Mouse (Mus musculus) gastrocnemius, postnatal 4 days (tissue): ENCODE data around the gene Hivep3. TPM values are rescaled to one million over a fixed set of nuclear protein-coding genes. Genes with fewer than 3 reads are reported as not detected.

ENCODE experiments used
- DNase-seq, 2 experiments: peaks; one replicate each; pipeline ENCODE4 v3.0.0; 2021 to 2022; ENCODE audit warnings: low spot score in 2 of 2, mixed read lengths in 2 of 2
- long read RNA-seq, 2 experiments: library from polyadenylated mRNA; stranded (forward); transcript quantifications; one replicate each; pipeline ENCODE4 v2.0.0; 2021
- total RNA-seq, 2 experiments: library from RNA; stranded (reverse); gene quantifications; 2 replicates each; pipeline ENCODE4 v1.2.3; 2021

Gene Hivep3
- 1 to 10 TPM; 5.5 to 5.7 TPM for total RNA-seq
- long read RNA-seq, experiment 1, partial matches to known transcripts: 0 of 2 reads
- long read RNA-seq, experiment 1, other reads (novel, unspliced or antisense): 2 of 2 reads
- long read RNA-seq, experiment 2, partial matches to known transcripts: 0 of 3 reads
- long read RNA-seq, experiment 2, other reads (novel, unspliced or antisense): 1 of 3 reads

DNA sequence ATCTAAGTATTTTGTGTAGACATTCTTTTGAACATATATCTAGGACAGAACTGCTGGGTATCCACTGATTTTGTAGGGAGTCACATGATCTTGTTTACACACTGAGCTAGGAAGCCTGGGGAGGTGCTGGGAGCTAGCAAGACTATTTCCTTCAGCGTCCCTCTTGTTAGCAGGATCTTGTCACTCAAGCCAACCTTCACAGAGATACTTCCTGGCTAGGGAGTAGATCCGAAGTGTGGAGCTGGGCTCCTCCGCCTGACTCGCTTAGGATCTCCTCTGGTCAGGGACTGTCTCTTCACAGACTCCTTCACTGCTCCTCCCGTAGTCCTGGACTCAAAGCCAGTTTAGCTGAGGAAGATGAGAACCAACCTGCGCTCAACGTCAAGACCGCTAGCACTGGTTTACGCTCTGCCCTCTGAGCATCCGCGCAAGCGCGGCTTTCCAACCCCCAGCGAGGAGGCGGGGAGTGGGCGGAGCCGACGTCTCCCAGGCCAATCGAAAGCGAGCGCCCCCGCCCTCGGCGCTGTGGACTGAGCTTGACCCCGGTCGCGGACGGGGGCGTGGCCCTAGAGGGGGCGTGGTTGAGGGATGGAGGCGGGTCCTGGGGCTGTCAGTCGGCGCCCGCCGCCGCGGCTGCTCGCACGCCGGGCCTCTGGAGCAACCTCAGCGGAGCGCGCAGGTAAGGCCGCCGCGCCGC is at the start of gene Hivep3:
Hivep3 (plus strand) TSS at position 601 of the 697 bp plus-strand sequence.
- peak; percentile 100 for DNase-seq

GRCm38 (mm10) chr4:119685746-119686145 is 47.8 kb upstream of the Hivep3 start:
- no peak for DNase-seq

- no peak for DNase-seq
These were observed 35.2 kb upstream of the Hivep3 start for GRCm38 (mm10) chr4:119698339-119698738.

DNA sequence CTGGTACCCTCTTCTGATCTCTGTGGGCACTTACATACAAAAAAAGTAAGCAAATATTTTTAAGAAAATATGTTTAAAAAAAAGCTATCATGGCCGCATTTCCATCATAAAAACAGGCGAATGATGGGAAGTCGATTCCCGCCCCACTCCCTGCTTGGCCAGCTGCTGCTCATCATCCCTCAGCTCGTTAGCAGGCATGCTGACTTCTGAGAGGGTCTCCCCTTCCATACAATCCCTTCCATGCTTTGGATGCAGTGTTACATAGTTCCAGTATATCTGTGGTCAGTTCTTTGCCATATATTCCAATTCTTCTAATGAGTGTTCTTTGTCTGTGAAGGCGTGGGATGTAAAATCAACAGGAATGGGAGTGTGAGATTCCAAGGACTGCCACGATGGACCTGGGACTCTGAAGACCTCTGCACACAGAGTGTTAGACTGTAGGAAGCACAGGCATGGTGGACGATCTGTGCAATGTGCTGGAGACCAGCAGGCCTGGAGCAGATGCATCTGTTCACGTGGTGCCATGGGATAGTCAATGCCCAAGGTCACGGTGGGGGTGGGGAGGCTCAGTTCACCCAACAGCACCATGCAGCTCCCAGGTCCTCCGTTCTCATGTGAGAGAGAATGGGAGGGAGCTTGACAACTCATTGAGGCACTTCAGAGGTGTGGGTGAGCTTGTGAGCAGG is 32.2 kb upstream of the Hivep3 start:
- no peak for DNase-seq

DNA sequence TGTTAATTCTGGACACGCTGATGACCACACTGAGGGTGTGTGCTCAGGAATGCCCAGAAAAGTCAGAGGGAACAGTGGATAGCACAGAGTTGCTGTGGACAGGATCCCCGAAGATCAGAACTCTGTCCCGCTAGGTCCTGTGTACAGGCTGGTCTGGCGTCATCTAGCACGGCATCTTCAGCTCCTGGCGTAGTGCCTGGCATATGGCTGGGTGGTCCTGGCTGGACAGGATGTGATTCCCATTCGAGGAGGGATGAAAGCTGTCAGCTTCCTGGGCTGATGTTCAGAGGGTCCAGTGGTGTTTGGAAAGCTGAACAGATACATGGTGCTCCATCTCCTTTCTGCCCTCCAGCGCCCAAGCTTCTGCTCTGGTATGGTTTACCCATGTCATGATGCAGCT is 29.6 kb upstream of the Hivep3 start:
- DNase-seq: no peak

GRCm38 (mm10) chr4:119707326-119707725 is 26.3 kb upstream of the Hivep3 start:
- no peak for DNase-seq

DNA sequence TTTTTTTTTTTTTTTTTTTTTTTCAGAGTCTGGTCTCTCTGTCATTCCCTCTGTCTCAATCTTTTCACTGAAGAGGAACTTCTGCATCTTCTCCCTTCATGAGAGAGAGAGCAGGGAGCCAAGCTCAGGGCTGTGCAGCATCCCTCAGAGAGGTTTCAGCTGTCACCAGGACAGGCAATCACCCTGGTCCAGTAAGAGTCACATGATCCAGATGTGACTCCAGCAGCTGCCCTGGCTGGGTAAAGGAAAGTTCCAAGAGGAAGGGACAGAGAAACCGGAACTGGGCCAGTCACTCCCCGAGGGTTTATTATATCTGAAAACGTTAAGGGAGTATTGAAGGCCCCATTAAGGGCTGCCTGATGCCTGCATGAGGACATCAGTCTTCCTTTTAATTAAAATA is 25.8 kb upstream of the Hivep3 start:
- no peak for DNase-seq

GRCm38 (mm10) chr4:119710208-119710607 is 23.4 kb upstream of the Hivep3 start:
- no peak for DNase-seq

DNA sequence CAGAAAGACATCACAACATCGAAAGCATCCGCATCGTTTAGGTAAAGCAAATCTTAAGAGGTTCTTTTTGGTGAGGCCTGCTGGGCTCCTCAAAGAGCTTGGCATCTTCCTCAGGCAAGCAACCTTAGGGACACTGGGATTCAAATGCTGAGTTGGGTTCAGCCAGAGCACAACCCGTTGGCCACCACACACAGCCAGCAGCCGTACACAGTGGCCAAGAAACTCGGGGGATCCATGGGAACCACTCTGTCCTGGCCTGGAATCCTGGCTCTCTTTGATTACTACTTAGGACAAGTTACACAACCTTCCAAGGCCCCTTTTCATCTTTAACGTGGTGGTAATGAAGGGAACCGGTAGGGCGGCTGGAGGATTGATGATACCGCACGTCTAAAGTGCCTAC is 16.1 kb upstream of the Hivep3 start:
- peak in 1 of 2 experiments; percentile 32 for DNase-seq

- DNase-seq: no peak
These were observed 12.1 kb upstream of the Hivep3 start for GRCm38 (mm10) chr4:119721531-119721930.

- no peak for DNase-seq
These were observed 7.5 kb upstream of the Hivep3 start for GRCm38 (mm10) chr4:119726074-119726473.

DNA sequence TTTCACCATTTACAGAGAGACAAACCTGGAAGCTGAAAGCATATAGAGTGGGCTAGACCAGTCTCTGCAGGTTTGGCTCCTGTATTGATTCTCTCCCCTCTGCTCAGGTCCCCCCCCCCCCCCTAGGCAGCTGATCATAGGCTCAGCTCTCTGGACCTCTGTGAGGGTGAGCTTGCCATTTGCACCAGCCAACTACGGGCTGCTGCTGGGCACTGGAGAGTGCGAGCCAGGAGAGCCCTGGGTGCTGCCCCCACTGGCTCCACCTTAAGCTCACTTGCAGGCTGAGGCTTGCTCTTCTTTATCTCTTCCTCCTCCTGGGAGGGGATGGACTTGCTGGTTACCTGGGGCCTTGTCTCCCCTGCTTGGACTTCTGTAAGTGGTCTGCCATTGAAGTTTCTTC is 5.7 kb upstream of the Hivep3 start:
- DNase-seq: no peak

DNA sequence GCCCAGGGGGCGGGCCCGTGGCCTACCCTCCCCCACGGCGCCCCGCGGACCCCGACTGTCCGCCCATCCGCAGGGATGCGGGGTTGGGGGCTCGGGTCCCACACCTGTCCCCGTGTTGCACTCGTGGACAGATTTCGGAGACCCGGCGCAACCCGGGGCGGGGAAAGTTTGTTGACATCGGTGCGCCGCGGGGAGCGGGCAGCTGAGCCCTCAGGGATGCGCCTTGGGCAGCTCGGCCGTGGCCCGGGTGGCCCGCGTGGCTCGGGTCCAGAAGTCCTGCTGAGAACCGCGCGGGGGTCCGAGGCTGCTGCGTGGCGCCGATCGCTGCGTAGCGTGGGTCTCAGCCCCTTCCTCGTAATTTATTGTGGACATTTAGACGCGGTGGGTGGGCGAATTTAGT is 358 bp downstream of the Hivep3 start:
- DNase-seq: peak; percentile 33 to 51

DNA sequence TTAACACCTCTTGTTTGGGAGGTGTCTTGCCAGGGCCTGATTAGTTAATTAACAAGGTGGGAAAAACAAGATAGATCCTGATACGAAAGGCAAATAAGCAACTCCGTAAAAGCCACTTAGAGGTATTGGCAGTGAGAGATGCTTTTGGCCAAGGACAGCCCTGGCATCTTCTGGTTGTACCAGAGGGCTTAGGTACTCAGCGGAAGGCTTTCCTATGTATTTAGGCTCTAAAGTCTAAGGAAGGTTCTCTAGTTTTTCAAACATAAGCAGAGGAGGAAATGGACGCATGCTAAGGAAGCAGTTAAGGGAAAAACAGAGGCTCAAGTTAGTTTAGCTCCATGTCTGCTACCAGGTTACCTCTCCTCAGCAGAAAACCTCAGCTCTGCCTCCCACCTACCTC is 768 bp downstream of the Hivep3 start:
- no peak for DNase-seq

GRCm38 (mm10) chr4:119738641-119739040 is 5.1 kb downstream of the Hivep3 start:
- DNase-seq: no peak

- DNase-seq: no peak
These were observed 5.9 kb downstream of the Hivep3 start for GRCm38 (mm10) chr4:119739301-119740062.

- no peak for DNase-seq
These were observed 14.8 kb downstream of the Hivep3 start for GRCm38 (mm10) chr4:119748341-119748740.

- DNase-seq: no peak
These were observed 16.6 kb downstream of the Hivep3 start for GRCm38 (mm10) chr4:119750157-119750556.

- DNase-seq: peak in 1 of 2 experiments; percentile 25
These were observed 17.2 kb downstream of the Hivep3 start for GRCm38 (mm10) chr4:119750681-119751211.

GRCm38 (mm10) chr4:119751408-119752006 is 17.9 kb downstream of the Hivep3 start:
- DNase-seq: peak in 1 of 2 experiments; percentile 32
